ENCODE assay signal across 22 mouse cellular contexts in genomic region chr10:69001654-69002435, GRCm38 (mm10).
A peak's percentile ranks its signal among the peaks of the same experiment; 100 is the strongest.
DNase-seq lines count a peak whose midpoint lies in the region; ATAC-seq and TF ChIP-seq lines count a peak whose summit lies in the region.
"Had no signal": no experiment of that assay in that cellular context is flagged by ENCODE, and none has a peak within 500 bp of the region (broad histone marks: within the 10 kb centered on the region; RNA-seq: fewer than 3 reads in every experiment).

No protein-coding gene starts in this region.

- peak; percentile 7 for DNase-seq in liver
- DNase-seq in liver, adult 2 months (ENCODE audit: extremely low read depth, low read depth, low spot score): peak; percentile 85
- DNase-seq in liver, postnatal 0 days: no peak
- DNase-seq in cerebellum, postnatal 4 days (ENCODE audit: low spot score in 2 of 2): no peak
- no peak for DNase-seq in gastrocnemius, postnatal 36 days
- DNase-seq in MN1 (ENCODE audit: low spot score): no peak
- DNase-seq: adrenal gland, postnatal 10 days; cerebellum, adult 11 months; cerebellum, adult 8-10 months; cerebellum, postnatal 14 days; heart, adult 2 months had no signal

- no peak overlapping the region for H3K4me2 ChIP-seq in liver, embryonic 12.5 days
- H3K4me2 ChIP-seq in liver, postnatal 0 days (ENCODE audit: low read depth, low read length): no peak overlapping the region
- H3K4me2 ChIP-seq: embryonic facial prominence, embryonic 15.5 days; heart, embryonic 12.5 days; hindbrain, embryonic 14.5 days had no signal

- no peaks in the 10 kb centered on the region for H3K79me2 ChIP-seq in liver, adult 2 months (ENCODE audit: control insufficient read depth, insufficient read depth, low read length)

- no peak for TF ChIP-seq EP300 in liver, postnatal 0 days (IDR thresholded peaks at IDR 0.05; ENCODE audit: low read depth)

- H3K9me3 ChIP-seq in liver, embryonic 12.5 days (replicated peaks): peaks cover 21% of the 10 kb centered on the region; the same call in 1 of the 2 replicates
- H3K9me3 ChIP-seq in liver, postnatal 0 days (ENCODE audit: low read length): peaks cover 11% of the 10 kb centered on the region
- H3K9me3 ChIP-seq: embryonic facial prominence, embryonic 15.5 days had no signal

- 68% methylated on average over 12 of the region's 12 CpGs for WGBS in liver, embryonic 12.5 days (ENCODE audit: insufficient replicate concordance)
- WGBS in liver, adult 2 months: 54% methylated on average over 12 of the region's 12 CpGs
- 71% methylated on average over 12 of the region's 12 CpGs for WGBS in liver, postnatal 0 days (ENCODE audit: insufficient replicate concordance)

- no peaks in the 10 kb centered on the region for H3K27me3 ChIP-seq in liver, embryonic 12.5 days (replicated peaks)
- no peaks in the 10 kb centered on the region for H3K27me3 ChIP-seq in liver, adult 2 months (ENCODE audit: control insufficient read depth, insufficient read depth, low read length)
- H3K27me3 ChIP-seq in liver, postnatal 0 days (ENCODE audit: insufficient read depth, low read length): no peaks in the 10 kb centered on the region
- H3K27me3 ChIP-seq: CH12.LX; embryonic facial prominence, embryonic 15.5 days; heart, embryonic 12.5 days had no signal

- no peak overlapping the region for H3K4me3 ChIP-seq in liver, embryonic 12.5 days
- no peak overlapping the region for H3K4me3 ChIP-seq in liver, adult 2 months (ENCODE audit: insufficient read depth, low read depth, low read length)
- H3K4me3 ChIP-seq in liver, postnatal 0 days (ENCODE audit: low read depth, low read length): no peak overlapping the region
- H3K4me3 ChIP-seq: embryonic facial prominence, embryonic 15.5 days; erythroblast, embryonic 14.5 days; forebrain, embryonic 10.5 days; heart, adult 2 months; heart, embryonic 12.5 days; hindbrain, embryonic 10.5 days had no signal

- no peaks in the 10 kb centered on the region for H3K4me1 ChIP-seq in liver, embryonic 12.5 days
- peaks cover 6% of the 10 kb centered on the region for H3K4me1 ChIP-seq in liver, adult 2 months (ENCODE audit: control insufficient read depth, insufficient read depth, low read length)
- H3K4me1 ChIP-seq in liver, postnatal 0 days (ENCODE audit: insufficient read depth): no peaks in the 10 kb centered on the region
- H3K4me1 ChIP-seq: forebrain, embryonic 10.5 days; heart, embryonic 12.5 days; hindbrain, embryonic 10.5 days had no signal

- H3K9ac ChIP-seq in liver, embryonic 12.5 days: no peak overlapping the region
- no peak overlapping the region for H3K9ac ChIP-seq in liver, adult 2 months (ENCODE audit: low read depth, low read length)
- H3K9ac ChIP-seq in liver, postnatal 0 days (replicated peaks): no peak overlapping the region
- H3K9ac ChIP-seq: embryonic facial prominence, embryonic 15.5 days; heart, embryonic 12.5 days; hindbrain, embryonic 14.5 days had no signal

- no peak for ATAC-seq in liver, embryonic 12.5 days
- ATAC-seq in liver, postnatal 0 days: peak; percentile 72
- ATAC-seq: forebrain, embryonic 14.5 days; intestine, embryonic 16.5 days had no signal

- H3K36me3 ChIP-seq in liver, embryonic 12.5 days: no peaks in the 10 kb centered on the region
- no peaks in the 10 kb centered on the region for H3K36me3 ChIP-seq in liver, adult 2 months (ENCODE audit: control insufficient read depth, insufficient read depth, low read length)
- H3K36me3 ChIP-seq in liver, postnatal 0 days (replicated peaks; ENCODE audit: insufficient read depth, low read length): no peaks in the 10 kb centered on the region
- H3K36me3 ChIP-seq: embryonic facial prominence, embryonic 15.5 days; forebrain, embryonic 10.5 days; G1E; heart, embryonic 12.5 days; hindbrain, embryonic 10.5 days had no signal

- H3K27ac ChIP-seq in liver, embryonic 12.5 days: no peak overlapping the region
- H3K27ac ChIP-seq in liver, adult 2 months (replicated peaks; ENCODE audit: insufficient read depth, low read depth, low read length): peak overlapping the region; percentile 53
- no peak overlapping the region for H3K27ac ChIP-seq in liver, postnatal 0 days (ENCODE audit: low read depth)
- H3K27ac ChIP-seq: embryonic facial prominence, embryonic 15.5 days; forebrain, embryonic 10.5 days; heart, adult 2 months; hindbrain, embryonic 10.5 days; hindbrain, embryonic 14.5 days had no signal

- intact Hi-C loops in gastrocnemius, postnatal 36 days (cut with DNase I): no loop called here

- no peak for TF ChIP-seq POLR2A in liver, adult 2 months (IDR thresholded peaks at IDR 0.05; ENCODE audit: extremely low read depth, insufficient read depth, low read length)

- no peak for TF ChIP-seq CTCF in liver, adult 2 months (IDR thresholded peaks at IDR 0.05; ENCODE audit: low read depth, low read length)
- TF ChIP-seq CTCF in liver, postnatal 0 days (IDR thresholded peaks at IDR 0.05; ENCODE audit: low read depth): no peak

Comparison
In these comparisons a context has a peak if more than half of its experiments do, and no peak if none do; other contexts are left out.
1. DNase-seq: peak in liver (single experiment) and liver, adult 2 months (single experiment); none in liver, postnatal 0 days (single experiment), cerebellum, postnatal 4 days (0 of 2), gastrocnemius, postnatal 36 days (0 of 2) and MN1 (single experiment).